Mouse (Mus musculus) liver, embryonic 14.5 days (tissue): ENCODE results near the gene Hhipl1.

Experiments used
- CTCF ChIP-seq: IDR thresholded peaks from 2 replicates; pipeline ENCODE4 v1.5.1; 2016; ENCODE audit warnings: antibody characterized with exemption, low read depth, control low read depth
- EP300 ChIP-seq: IDR thresholded peaks from 2 replicates; pipeline ENCODE4 v1.6.1; 2016; ENCODE audit warnings: antibody characterized with exemption, low read depth

DNA sequence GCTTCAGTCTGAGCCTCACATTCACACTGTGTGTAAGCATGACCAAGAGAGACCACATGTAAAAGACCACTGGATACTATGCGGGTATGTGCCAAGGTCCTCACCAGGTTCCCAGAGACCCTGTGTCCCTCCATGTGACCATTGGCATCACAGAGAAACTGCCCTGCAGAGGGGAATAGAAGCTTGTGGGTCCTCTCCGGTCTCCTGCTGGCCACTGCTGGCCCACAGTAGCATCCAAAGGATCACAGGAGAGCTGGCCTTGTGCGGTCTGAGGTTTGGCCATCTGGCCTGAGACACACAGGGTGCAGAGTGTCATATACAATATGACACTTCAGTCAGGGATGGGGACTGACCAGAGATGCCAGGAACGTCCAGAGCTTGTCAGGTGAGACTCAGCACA, 4.0 kb downstream of the Hhipl1 start:
- TF ChIP-seq CTCF: no peak
- no peak for TF ChIP-seq EP300
